Mouse (Mus musculus) liver, postnatal 0 days (tissue): Measurements from ENCODE around the gene Epha2. TPM values are rescaled to one million over a fixed set of nuclear protein-coding genes. Genes with fewer than 3 reads are reported as not detected.

ENCODE experiments used
- ATAC-seq: fragments of 200-750 bp; cut with Nextera tagmentation; 2 replicates; pipeline ENCODE4 v1.8.0; 2017; ENCODE audit warnings: mild to moderate bottlenecking, moderate library complexity
- DNase-seq: peaks from one replicate; pipeline ENCODE4 v3.0.0-alpha.2; 2016
- H3K27ac ChIP-seq: fragments of 300-500 bp; sonication (generic); 2 replicates; pipeline ENCODE4 v1.5.1; 2014; ENCODE audit warnings: antibody characterized with exemption, moderate library complexity, mild to moderate bottlenecking, low read depth
- H3K27me3 ChIP-seq: fragments of 300-500 bp; sonication (generic); 2 replicates; pipeline ENCODE4 v1.6.1; 2014; ENCODE audit warnings: low read length, control low read depth, mixed read lengths; ENCODE audit not compliant: insufficient read depth
- H3K36me3 ChIP-seq: fragments of 300-500 bp; sonication (generic); replicated peaks from 2 replicates; pipeline ENCODE4 v1.6.1; 2014; ENCODE audit warnings: mild to moderate bottlenecking, control low read depth, low read length, moderate library complexity, mixed read lengths; ENCODE audit not compliant: insufficient read depth
- H3K4me1 ChIP-seq: fragments of 300-500 bp; sonication (generic); 2 replicates; pipeline ENCODE4 v1.6.1; 2014; ENCODE audit warnings: antibody characterized with exemption, mild to moderate bottlenecking, control low read depth; ENCODE audit not compliant: insufficient read depth
- H3K4me2 ChIP-seq: fragments of 300-500 bp; sonication (generic); 2 replicates; pipeline ENCODE4 v1.6.1; 2014; ENCODE audit warnings: low read depth, mild to moderate bottlenecking, low read length, moderate library complexity, mixed read lengths
- H3K4me3 ChIP-seq: fragments of 300-500 bp; sonication (generic); 2 replicates; pipeline ENCODE4 v1.5.1; 2014; ENCODE audit warnings: low read depth, low read length
- H3K9ac ChIP-seq: fragments of 300-500 bp; sonication (generic); replicated peaks from 2 replicates; pipeline ENCODE4 v1.6.1; 2014; ENCODE audit warnings: mild to moderate bottlenecking, moderate library complexity
- H3K9me3 ChIP-seq: fragments of 300-500 bp; sonication (generic); 2 replicates; pipeline ENCODE4 v1.6.1; 2016; ENCODE audit warnings: mild to moderate bottlenecking, control low read depth, low read length, mixed read lengths
- CTCF ChIP-seq: sonication (generic); IDR thresholded peaks from 2 replicates; pipeline ENCODE4 v1.5.1; 2016; ENCODE audit warnings: antibody characterized with exemption, low read depth
- EP300 ChIP-seq: IDR thresholded peaks from 2 replicates; pipeline ENCODE4 v1.6.1; 2016; ENCODE audit warnings: antibody characterized with exemption, low read depth, mild to moderate bottlenecking
- WGBS: fragments of 180-500 bp; shearing (Covaris S2); extraction: QIAGEN DNeasy Blood & Tissue Kit; methylation state at CpG from one replicate; pipeline ENCODE4 v1.1.7; 2014; ENCODE audit not compliant: insufficient replicate concordance; 5-methylcytosine and 5-hydroxymethylcytosine counted together
- polyA plus RNA-seq: library from polyadenylated mRNA; unstranded; fragments of >200 nt; fragmentation: Nextera tagmentation; extraction: Ambion mirVana; gene quantifications from 2 replicates; pipeline ENCODE4 v1.2.1, GENCODE M21; 2015

The Epha2 gene
- polyA plus RNA-seq, 1 experiment from 2014 or later = 1.5 TPM

GRCm38 (mm10) chr4:141347365-141347797 lies 46.3 kb downstream of the Epha2 start:
- no peaks in the 10 kb centered on the region for H3K36me3 ChIP-seq
- WGBS = 20% methylated on average over 8 of the region's 8 CpGs
- H3K9ac ChIP-seq = no peak overlapping the region
- H3K27me3 ChIP-seq = no peaks in the 10 kb centered on the region
- H3K9me3 ChIP-seq = no peaks in the 10 kb centered on the region
- H3K4me3 ChIP-seq = no peak overlapping the region
- H3K27ac ChIP-seq = no peak overlapping the region; the same call in 1 of the 2 replicates
- no peak for TF ChIP-seq CTCF
- TF ChIP-seq EP300 = no peak
- peaks cover 6% of the 10 kb centered on the region; the same call in 1 of the 2 replicates for H3K4me1 ChIP-seq
- no peak overlapping the region for H3K4me2 ChIP-seq
- ATAC-seq (peak; percentile 87), DNase-seq (no peak)

DNA sequence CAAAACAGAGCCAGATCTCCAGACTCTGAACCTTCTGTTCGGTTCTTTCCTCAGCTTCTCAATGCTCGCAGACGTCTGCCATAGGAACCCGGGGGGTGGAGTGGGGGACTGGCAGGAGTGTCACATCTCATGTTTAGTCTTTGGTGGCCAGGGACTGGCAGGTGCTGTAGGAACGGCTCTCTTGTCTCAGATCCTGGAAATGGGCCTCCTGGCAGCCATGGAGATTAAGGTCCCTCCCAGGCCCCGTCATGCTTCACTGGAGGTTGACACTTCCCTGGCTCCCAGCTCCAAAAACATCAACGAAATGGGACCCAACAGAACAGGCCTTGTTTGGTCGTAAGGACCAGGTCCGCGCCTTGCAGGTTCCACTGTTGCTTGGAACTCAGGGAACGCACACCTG lies 47.6 kb downstream of the Epha2 start:
- H3K9me3 ChIP-seq = no peaks in the 10 kb centered on the region
- WGBS = 67% methylated on average over 11 of the region's 11 CpGs
- no peak overlapping the region for H3K27ac ChIP-seq
- no peak overlapping the region for H3K4me2 ChIP-seq
- TF ChIP-seq EP300 (no peak), CTCF (no peak)
- no peak for DNase-seq
- no peak for ATAC-seq
- H3K9ac ChIP-seq = no peak overlapping the region
- H3K36me3 ChIP-seq = no peaks in the 10 kb centered on the region
- no peaks in the 10 kb centered on the region for H3K27me3 ChIP-seq
- H3K4me1 ChIP-seq = peaks cover 6% of the 10 kb centered on the region; the same call in 1 of the 2 replicates
- no peak overlapping the region for H3K4me3 ChIP-seq

- Histone ChIP-seq H3K9me3 (no peaks in the 10 kb centered on the region), H3K36me3 (no peaks in the 10 kb centered on the region), H3K27me3 (no peaks in the 10 kb centered on the region), H3K4me3 (no peak overlapping the region), H3K9ac (no peak overlapping the region), H3K4me2 (no peak overlapping the region), H3K27ac (no peak overlapping the region), H3K4me1 (peaks cover 6% of the 10 kb centered on the region; the same call in 1 of the 2 replicates)
- DNase-seq = no peak
- 66% methylated on average over 12 of the region's 12 CpGs for WGBS
- no peak for ATAC-seq
- TF ChIP-seq CTCF = no peak
- no peak for TF ChIP-seq EP300
Observed at GRCm38 (mm10) chr4:141350015-141350414, 49.0 kb downstream of the Epha2 start.

- Histone ChIP-seq H3K36me3 (no peaks in the 10 kb centered on the region), H3K4me1 (peaks cover 6% of the 10 kb centered on the region; the same call in 1 of the 2 replicates), H3K9me3 (no peaks in the 10 kb centered on the region), H3K27me3 (no peaks in the 10 kb centered on the region), H3K9ac (no peak overlapping the region), H3K4me3 (no peak overlapping the region), H3K27ac (no peak overlapping the region), H3K4me2 (no peak overlapping the region)
- DNase-seq (no peak), ATAC-seq (no peak)
- no peak for TF ChIP-seq CTCF
- no peak for TF ChIP-seq EP300
- 51% methylated on average over 7 of the region's 7 CpGs for WGBS
Observed at GRCm38 (mm10) chr4:141351972-141352371, 50.9 kb downstream of the Epha2 start.

GRCm38 (mm10) chr4:141352986-141353385 lies 51.9 kb downstream of the Epha2 start:
- ATAC-seq (no peak), DNase-seq (no peak)
- no peak overlapping the region for H3K4me2 ChIP-seq
- H3K27ac ChIP-seq = no peak overlapping the region
- 71% methylated on average over 5 of the region's 5 CpGs for WGBS
- no peaks in the 10 kb centered on the region for H3K36me3 ChIP-seq
- H3K4me3 ChIP-seq = no peak overlapping the region
- no peak for TF ChIP-seq CTCF
- TF ChIP-seq EP300 = no peak
- H3K27me3 ChIP-seq = no peaks in the 10 kb centered on the region
- H3K9me3 ChIP-seq = peaks cover 4% of the 10 kb centered on the region
- 0 out of 2 replicates have a peak, but pooled peaks cover 2% of the 10 kb centered on the region for H3K4me1 ChIP-seq
- H3K9ac ChIP-seq = no peak overlapping the region

- Histone ChIP-seq H3K9me3 (peaks cover 4% of the 10 kb centered on the region), H3K4me2 (no peak overlapping the region), H3K27me3 (no peaks in the 10 kb centered on the region), H3K36me3 (no peaks in the 10 kb centered on the region), H3K4me3 (no peak overlapping the region), H3K4me1 (no peaks in the 10 kb centered on the region), H3K27ac (no peak overlapping the region), H3K9ac (no peak overlapping the region)
- no peak for TF ChIP-seq CTCF
- no peak for TF ChIP-seq EP300
- no peak for DNase-seq
- no peak for ATAC-seq
- WGBS = 61% methylated on average over 8 of the region's 8 CpGs
Observed at GRCm38 (mm10) chr4:141353868-141354267, 52.8 kb downstream of the Epha2 start.

- Histone ChIP-seq H3K27me3 (no peaks in the 10 kb centered on the region), H3K36me3 (no peaks in the 10 kb centered on the region), H3K4me3 (no peak overlapping the region), H3K9me3 (peaks cover 4% of the 10 kb centered on the region), H3K9ac (no peak overlapping the region), H3K4me1 (no peaks in the 10 kb centered on the region; the same call in 1 of the 2 replicates), H3K4me2 (no peak overlapping the region), H3K27ac (no peak overlapping the region)
- TF ChIP-seq EP300 (no peak), CTCF (no peak)
- no peak for ATAC-seq
- no peak for DNase-seq
Observed at GRCm38 (mm10) chr4:141357811-141358210, 56.8 kb downstream of the Epha2 start.
